Mouse (Mus musculus) c-Kit-positive CD71-negative TER-119-negative erythroid progenitor cells, embryonic 14.5 days (primary cell): ENCODE data around the gene Man2b1.

ENCODE experiments used
- DNase-seq: peaks from one replicate; pipeline ENCODE4 v3.0.0-alpha.2; 2013; ENCODE audit warnings: low read depth

The Man2b1 gene

DNA sequence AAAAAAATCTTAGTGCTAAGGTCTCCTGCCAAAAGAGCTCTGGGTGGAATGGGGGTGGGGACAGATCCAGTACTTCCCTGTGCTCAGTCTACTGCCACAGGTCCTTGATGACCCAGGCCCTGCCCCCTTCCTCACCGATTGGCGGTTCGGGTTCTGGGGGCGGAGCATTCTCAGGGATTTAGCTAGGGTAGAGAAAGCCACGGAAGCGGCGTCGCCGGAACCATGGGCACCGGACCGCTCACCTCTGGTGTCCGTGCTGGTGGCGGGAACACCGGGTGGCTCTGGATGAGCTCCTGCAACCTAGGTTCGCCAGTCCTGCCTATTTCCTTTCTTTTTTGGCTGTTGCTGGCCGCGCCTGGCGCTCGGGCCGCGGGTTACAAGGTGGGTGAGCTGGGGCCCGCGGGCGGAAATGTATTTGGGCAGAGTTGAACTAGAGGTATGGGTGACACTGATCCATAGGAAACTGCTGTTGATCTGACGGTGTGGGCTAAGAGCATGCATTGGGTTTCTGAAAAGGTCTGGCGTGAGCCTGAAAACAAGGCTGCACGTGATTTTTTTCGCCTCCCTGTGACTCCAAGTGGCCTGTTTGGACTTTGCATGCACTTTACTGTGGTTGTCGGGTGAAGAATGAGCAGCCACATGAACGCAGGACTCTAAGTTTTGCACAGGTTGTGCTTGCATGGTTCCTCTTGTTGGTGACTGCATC is at the start of gene Man2b1:
Gene Man2b1, plus strand, starts transcription at position 163 of the 706 bp plus-strand sequence.
- DNase-seq = peak; percentile 88

DNA sequence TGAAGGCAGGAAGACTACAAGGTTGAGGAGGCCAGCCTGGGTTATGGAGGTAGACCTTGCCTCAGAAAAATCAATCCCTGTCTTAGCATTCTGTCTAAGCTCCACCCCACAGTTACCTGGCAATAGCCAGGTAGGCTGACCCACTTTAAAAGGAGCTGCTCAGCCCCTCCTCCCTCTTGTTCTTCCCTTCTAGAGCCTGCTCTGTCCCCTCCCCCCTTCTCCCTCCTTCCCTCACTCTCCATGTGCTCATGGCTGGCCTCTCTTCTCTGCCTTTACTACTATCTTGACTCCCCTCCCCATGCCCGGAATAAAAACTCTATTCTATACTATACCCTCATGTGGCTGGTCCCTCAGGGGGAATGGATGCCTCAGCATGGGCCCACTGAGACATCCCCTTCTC is 49.2 kb upstream of the Man2b1 start:
- no peak for DNase-seq

DNA sequence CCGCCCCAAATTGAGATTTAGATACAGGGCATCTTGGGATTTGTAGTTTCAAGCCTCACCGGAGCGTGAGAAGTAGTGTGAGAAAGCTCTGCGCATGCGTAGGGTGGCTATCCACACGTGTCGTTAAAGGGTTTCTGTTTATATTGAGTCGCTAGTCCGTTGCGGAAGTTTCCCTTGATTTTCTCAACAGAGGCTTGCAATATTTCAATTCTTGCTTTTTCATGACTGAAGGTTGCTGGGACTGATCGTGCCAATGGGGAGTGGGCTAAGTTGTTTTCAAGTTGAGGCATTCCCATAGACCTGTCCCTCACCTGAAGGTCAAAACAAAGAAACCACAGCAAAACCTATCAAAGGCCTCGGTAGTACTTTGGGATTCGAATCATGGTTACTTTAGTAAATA is 48.3 kb upstream of the Man2b1 start:
- peak; percentile 85 for DNase-seq

DNA sequence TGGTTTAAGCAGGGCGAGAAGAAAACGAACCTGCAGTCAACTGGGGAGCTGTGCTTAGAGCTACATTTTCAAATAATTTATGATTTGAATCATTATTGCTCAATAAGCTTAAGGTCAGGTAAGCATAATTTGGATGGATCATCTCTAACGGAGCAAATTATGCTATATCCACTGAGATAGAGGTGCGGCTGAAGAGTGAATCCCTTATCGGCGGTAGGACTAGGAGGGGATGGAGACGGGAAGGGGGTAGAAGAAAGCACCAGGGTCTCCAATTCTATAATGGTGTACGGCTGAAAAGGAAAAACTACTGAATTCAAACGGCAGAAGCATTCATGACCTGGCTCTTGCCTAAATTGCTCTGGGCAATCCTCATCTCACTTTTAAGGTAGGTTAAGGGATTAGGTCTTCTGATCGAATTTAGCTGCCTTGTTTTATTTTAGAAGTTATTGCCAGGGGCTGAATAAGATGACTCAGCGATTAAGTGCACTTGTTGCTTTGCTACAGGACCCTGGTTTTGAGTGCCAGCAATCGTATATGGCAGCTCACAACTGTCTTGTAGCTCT is 47.8 kb upstream of the Man2b1 start:
- DNase-seq = no peak

DNA sequence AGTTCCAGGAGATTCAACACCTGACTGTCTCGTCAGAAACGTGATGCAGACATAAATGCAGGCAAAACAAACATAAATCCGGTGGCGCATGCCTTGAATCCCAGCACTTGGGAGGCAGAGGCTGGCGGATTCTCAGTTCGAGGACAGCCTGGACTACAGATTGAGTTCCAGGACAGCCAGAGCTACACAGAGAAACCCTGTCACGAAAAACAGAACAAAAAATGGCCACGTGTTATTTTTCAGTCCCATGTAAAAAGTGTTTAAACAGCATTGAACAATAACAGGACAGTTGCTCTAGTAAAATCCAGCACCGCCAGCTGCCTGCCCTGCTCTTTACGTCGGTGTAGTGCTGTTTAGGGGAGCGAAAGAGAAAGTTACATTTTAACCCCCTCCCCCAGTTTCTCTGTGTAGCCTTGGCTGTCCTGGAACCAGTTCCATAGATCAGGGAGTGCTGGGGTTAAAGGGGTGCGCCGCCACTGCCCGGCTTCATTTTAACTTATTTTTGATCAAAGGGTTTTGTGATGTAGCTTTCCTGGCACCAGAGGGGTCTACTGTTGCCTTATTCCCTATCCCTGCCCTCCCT is 47.3 kb upstream of the Man2b1 start:
- no peak for DNase-seq

DNA sequence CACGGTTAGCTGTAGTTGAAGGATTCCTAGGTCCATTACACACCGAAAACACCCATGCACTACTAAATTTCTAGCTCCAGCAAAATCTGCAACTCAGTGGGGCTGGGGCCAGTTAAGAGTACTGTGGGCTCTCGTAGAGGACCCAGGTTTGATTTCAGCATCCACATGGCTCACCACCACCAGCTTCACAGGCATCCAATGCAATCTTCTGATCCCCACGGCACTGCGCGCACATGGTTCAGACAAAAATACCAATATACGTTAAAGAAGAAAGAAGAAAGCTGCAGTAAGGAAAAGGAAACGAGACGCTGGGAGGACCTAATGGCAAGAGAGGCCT is 46.7 kb upstream of the Man2b1 start:
- DNase-seq = no peak

DNA sequence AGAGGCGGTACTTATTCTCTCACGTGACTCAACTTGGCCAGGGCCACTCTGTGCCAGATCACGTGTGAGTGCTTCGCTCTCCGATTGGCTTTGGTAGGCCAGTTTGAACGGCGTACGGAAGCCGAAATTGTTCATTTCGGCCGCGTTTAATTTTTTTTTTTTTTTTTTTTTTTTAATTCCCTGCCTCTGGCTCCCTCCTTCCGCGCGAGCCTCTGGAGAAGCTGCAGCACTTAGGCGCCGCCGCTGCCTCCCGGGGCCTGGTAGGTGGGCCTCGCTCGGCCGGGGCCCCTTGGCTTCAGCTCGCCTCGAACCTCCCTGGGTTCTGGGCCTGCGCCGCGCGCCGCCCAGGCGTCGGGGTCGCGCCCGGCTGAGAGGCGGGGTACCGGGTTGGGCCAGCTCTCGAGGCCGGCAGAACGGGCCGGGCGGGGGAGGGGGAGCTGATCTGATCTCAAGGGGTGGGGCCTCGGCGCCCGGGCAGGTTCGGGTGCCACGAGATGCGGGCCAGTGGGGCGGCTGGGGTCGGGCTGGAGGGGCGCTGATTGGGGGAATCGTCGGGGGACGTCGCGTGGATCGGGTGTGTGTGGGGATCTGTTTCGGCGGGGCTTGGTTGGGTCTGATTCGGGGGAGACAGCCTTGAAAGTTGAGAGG is 46.2 kb upstream of the Man2b1 start, which contains the start of gene Tnpo2:
Gene Tnpo2, plus strand, starts transcription at position 198 of the 648 bp plus-strand sequence.
- DNase-seq = peak; percentile 87

DNA sequence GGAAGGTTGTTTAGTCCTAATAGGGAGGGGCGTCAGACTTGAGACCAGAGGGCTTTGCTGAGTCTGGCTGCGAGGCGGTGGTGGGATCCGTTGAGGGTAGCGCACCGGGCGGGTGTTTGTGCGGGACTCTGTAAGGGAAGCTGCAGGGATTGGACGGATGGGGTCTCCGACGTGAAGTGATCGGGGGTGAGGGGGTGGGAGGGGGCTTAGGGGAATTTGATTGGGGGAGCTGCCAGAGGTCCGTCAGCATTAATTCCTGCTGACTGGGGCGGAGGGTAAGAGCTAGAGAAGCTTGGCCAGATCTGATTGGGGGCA is 45.7 kb upstream of the Man2b1 start:
- no peak for DNase-seq

DNA sequence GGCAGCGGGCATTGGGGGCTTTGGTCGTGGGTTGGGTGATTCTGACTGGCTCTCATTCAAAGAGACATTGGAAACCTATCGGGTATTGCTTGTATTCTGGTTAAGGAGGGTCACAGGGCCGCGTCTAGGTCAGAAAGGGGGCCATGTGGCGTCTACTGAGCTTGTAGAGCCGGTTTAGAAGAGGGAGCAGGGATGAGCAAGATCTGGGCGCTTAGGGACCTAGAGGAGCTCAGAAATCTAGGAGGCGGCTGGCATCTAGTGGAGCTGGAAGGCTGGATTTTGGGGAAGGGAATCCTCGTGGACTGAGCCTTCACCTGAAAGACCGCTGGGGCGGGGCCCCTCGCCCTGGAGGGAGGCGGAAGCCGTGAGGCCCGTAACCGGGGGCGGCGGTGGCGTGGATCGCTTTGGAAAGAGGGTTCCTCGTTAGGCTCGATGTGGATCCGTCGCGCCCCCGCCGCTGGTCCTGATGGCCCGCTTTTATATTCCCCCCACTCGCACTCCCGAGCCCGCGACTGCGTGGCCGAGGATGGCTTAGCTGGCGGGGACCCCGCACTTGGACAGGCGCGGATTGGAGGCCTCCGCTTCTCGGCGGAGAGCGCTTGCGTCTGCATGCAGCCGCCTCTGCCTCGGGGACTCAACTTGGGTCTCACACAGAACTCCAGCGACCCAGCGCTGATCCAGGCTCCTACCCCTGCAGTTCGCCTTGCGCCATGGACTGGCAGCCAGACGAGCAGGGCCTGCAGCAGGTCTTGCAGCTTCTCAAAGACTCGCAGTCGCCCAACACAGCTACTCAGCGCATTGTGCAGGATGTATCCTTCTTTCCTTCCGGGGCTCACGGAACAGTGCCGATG is 45.2 kb upstream of the Man2b1 start:
- no peak for DNase-seq

DNA sequence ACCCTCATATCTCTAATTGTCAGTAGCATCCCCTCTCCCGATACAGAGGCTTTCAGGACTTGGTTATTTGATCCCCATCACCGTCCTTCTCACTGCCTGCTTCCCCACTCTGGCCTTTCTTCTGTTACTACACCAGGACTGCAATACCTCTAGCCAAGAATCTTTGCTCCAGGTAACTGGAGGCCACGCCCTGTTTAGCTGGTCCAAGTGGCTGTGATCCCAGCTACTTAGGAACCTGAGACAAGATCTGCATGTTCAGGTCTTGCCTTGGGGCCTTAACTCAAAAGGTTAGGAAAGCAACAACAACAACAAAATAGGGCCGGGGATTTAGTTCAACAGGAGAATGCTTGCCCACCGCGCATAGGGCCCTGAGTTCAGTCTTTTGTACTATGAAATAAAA is 39.5 kb upstream of the Man2b1 start:
- no peak for DNase-seq

DNA sequence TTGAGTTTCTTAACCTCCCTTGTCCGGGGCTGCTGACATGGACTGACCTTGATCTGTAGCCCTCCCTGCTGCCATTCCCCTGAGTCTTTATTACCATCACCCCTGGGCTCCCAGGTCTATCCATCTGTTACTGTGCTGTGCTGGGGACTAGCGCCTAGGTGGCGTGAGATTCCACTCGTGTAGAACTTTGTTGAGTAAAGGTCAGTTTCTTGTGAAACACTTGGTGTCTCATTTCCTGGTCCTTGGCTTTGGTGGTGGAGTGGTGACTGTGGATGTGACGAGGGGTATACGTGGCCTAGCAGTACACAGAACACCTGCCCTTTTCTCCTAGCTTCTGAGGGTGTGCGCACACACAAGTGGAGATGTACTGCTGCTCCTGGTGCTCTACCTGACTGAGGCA is 25.7 kb upstream of the Man2b1 start:
- DNase-seq = no peak

DNA sequence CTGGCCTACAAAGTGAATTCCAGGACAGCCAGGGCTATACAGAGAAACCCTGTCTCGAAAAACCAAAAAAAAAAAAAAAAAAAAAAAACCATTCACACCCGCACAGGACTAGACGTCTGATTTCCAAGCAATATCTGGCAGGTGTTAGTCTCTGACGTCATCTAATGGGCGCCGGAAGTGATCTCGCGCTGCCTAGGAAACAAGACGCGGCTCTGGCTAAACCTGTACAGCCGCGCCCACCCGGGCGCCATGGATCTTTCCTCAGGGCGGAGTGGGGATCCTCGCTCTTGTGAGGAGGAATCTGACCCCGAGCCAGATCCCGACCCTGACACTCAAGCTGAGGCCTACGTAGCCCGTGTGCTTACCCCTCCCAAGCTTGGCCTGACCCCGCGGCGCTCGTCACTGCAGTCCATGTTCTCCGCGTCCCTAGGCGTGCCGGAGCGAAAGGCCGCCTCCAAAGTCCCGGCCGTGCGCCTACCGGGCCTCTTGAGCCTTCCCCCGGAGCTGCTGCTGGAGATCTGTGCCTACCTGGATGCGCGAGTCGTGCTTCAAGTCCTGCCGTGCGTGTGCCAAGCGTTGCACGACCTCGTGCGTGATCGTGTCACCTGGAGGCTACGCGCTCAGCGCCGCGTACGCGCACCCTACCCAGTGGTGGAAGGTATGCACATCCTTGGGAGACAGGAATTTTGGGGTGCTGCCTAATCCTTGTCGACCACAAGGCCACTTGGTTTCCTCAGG is 23.0 kb upstream of the Man2b1 start, which contains the start of gene Fbxw9:
Gene Fbxw9, plus strand, starts transcription at position 177 of the 738 bp plus-strand sequence.
- peak; percentile 91 for DNase-seq

DNA sequence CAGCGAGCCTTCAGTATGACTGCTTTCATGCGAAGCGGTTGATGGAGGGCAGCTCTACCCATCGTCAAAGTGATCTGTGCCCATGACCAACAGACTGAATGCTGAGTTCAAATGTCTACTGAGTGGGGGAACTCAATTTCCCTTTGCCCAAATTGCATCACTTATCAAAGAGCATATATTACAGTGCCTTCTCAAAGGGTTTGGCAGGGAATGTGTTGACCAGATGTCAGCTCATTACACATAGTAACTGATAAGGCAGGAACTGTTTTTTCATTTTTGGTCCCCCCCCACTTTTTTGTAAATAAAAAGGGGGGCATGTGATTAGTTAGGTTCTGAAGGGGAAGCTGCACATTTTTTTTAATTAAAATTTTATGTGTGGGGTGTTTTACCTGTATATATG is 20.5 kb upstream of the Man2b1 start:
- no peak for DNase-seq

DNA sequence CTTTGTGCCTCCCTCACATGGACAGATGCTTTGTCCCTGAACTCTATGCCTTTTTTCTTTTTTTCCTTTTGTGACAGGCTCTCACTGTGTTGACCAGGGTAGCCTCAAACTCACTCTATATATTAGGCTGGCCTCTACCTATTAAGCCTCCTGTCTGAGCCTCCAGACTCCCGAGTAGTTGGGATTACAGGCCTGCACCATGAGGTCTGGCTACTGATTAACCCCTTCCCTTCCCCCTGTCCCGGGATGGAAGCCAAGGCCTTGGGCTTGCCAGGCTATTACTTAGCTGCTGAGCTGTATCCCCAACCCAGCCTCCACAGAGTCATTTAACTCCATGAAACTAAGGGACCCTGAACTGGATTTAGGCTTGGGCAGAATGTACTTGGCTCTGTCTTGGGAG is 17.9 kb upstream of the Man2b1 start:
- no peak for DNase-seq

DNA sequence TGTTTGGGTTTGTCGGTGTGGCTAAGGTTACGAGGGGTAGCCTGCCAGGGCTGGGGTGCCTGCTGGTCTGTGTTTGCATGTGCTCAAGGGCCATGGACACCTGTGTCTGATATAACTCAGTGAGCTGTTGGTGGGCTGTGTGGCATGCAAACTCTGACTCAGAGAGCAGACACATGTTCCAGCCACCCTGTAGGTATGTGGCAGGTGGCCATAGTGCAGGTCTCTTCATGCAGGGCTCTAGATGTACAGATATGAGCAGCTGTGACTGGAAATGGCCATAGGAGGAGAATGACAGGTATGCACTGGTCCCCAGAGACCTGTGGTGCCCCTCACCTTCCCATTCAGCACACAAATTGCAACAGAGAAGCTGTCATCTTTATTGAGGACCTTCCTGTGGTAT is 15.9 kb upstream of the Man2b1 start:
- DNase-seq = no peak

DNA sequence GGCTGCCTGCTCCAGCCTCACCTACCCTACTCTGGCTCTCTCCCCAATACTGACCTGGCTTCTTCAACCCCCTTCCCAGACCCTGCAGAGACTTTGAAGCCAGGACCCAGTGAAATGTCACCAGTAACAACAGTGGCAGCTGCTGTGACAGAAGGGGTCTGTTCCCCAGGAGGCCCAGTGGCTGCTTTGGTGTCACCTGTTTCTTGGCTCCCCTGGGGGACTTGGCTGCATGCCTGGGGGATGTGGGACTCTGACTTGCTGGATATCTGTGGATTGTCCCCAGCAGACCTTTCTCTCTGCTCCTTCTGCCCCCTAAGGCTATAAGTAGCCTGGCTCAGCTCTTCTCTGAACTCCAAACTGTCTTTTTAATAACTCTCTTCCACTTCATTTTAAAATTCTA is 15.1 kb upstream of the Man2b1 start, which contains the start of gene Gm5741:
Gene Gm5741, minus strand, starts transcription at position 1 of the 400 bp plus-strand sequence.
- no peak for DNase-seq

DNA sequence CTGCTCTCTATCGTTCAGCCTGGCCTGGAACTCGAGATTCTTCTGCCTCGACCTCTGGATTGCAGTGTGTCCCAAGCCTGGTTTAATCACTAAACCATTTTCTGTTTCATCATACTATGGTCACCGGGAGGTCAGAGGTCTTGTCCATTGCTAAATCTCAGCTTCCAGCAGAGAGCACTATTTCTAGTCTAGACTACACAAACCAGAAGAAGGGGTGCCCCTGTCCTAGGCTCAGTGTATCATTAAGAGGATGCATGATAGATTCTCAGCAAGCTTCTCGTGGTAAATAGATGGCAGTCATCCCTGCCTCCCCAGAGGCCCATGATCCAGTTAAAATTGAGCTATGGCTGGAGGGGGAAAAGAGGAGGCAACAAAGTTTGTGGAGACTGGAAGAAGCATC is 12.0 kb upstream of the Man2b1 start:
- no peak for DNase-seq

DNA sequence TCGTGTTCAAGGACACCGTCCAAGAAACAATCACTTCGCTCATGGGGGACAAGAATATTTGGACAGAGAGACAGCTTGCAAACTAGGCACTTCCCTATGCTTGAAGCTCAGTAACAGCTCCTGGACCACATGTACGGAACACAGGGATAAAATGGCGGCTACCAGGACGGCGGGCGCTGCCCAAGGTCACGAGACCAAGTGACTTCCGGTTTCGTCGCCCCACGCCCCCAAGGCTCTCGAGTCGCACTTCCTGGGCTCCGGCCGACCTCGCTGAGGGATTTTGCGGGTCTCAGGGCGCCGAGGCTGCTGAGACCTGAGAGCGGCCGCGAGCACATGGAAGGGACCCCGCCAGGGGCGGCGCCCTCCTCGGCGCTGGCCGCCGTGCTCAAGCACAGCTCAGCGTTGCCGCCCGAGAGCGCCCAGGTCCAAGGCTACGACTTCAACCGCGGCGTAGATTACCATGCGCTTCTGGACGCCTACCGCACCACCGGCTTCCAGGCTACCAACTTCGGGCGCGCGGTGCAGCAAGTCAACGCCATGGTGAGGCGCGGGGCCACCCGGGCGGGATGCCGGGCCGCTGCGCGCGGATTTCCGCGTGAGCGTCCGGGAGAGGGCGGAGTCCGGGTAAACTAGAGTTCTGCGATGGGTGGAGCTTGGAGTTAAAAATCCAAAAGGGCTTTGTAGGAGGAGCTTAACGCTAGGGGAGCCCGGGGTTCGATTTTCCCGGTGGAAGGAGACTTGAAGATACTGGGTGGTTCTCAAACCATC is 11.4 kb upstream of the Man2b1 start, which contains the start of gene Dhps:
Gene Dhps, plus strand, starts transcription at position 244 of the 768 bp plus-strand sequence.
- DNase-seq = peak; percentile 80

DNA sequence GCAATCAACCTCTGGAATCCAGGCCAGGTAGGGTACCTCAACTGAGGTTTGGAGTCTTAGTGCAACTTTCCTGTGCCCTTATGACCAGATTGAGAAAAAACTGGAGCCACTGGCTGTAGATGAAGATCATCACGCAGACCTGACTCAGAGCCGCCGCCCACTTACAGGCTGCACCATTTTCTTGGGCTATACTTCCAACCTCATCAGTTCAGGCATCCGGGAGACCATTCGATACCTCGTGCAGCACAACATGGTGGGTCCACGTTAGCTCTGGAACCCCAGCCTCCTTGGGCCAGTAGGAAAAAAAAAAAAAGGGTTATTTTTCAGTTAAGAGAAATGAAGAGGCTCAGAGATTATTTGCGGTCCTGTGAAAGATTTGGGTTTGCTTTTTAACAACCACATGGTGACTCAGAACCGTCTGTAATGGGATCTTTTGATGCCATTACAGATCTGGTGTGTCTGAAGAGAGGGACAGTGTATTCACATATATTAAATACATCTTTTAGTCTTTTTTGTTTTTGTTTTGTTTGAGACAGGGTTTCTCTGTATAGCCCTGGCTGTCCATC is 10.6 kb upstream of the Man2b1 start:
- no peak for DNase-seq

DNA sequence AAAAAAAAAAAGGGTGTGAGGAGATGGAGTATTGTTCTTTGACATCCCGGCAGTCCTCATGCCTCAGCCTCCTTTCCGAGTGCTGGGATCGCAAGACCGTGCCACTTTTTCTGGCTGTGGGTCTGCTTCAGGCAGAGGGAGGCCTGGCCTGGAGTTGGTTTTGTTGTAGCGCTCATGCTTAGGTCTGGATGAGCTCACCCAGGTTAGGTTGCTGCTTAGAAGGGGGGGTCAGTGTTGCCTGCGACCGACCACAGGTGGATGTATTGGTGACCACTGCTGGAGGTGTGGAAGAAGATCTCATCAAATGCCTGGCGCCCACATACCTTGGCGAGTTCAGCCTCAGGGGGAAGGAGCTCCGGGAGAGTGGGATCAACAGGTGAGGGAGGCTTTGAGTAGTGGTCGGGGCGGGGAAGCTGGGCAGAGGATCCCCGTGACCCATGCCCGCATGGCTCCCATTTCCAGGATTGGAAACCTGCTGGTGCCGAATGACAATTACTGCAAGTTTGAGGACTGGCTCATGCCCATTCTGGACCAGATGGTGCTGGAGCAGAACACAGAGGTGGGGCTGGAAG is 9.9 kb upstream of the Man2b1 start:
- no peak for DNase-seq
